Mouse (Mus musculus) small intestine, adult 2 months (tissue): Measurements from ENCODE around the gene Rph3a.
"Not testable (repeated sequence)": the region's sequence is repeated elsewhere in the genome, so short reads cannot be mapped to it uniquely, and the experiment has no call there.

ENCODE experiments used
- CTCF ChIP-seq: fragments of 200-500 bp; IDR thresholded peaks from 2 replicates; pipeline ENCODE4 v1.5.1; 2012; ENCODE audit warnings: low read depth, mild to moderate bottlenecking, control low read depth, inconsistent platforms, low read length, moderate library complexity, mixed read lengths; ENCODE audit not compliant: insufficient replicate concordance, insufficient read length; ENCODE audit errors: extremely low read depth
- POLR2A ChIP-seq: fragments of 200-500 bp; IDR thresholded peaks from 2 replicates; pipeline ENCODE4 v1.6.1; 2012; ENCODE audit warnings: low read depth, mild to moderate bottlenecking, control low read depth, inconsistent platforms, low read length, moderate library complexity

DNA sequence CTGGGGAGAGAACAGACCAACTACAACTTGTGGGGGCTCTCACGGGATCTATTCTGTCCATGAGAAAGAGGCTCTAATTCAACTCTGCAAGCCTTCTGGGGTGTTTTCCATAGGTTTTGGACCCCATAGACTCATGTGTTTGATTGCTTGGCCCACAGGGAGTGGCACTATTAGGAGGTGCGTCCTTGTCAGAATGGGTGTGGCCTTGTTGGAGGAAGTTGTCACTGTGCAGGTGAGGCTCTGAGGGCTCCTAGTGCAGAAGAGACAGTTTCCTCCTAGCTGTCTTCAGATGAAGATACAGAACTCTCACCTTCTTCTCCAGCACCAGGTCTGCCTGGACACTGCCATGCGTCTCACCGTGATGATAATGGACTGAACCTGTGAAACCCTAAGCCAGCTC lies 85.4 kb downstream of the Rph3a start:
- TF ChIP-seq CTCF, POLR2A: not testable (repeated sequence)
